Mouse (Mus musculus): ENCODE data around the gene Prr22. TPM values are rescaled to one million over a fixed set of nuclear protein-coding genes. Genes with fewer than 3 reads are reported as not detected.

Gene Prr22
- total RNA-seq (2022), result 1 to 10 TPM in 3 of 4 experiments, under 1 TPM in 1; 0.68 to 1.8 (median 1.6) TPM

- no peak for DNase-seq (ENCODE audit: low spot score in 2 of 2)
Observed at GRCm38 (mm10) chr17:56769950-56770349, at the start of gene Prr22. Gene Prr22 (plus strand): TSS chr17:56770250.

GRCm38 (mm10) chr17:56722441-56722840, 47.6 kb upstream of the Prr22 start:
- DNase-seq (ENCODE audit: low spot score in 2 of 2), result no peak

- no peak for DNase-seq (ENCODE audit: low spot score in 2 of 2)
Observed at GRCm38 (mm10) chr17:56723419-56724161, 46.5 kb upstream of the Prr22 start.

GRCm38 (mm10) chr17:56727029-56727649, 42.9 kb upstream of the Prr22 start:
- no peak for DNase-seq (ENCODE audit: low spot score in 2 of 2)

GRCm38 (mm10) chr17:56727659-56728058, 42.4 kb upstream of the Prr22 start:
- no peak for DNase-seq (ENCODE audit: low spot score in 2 of 2)

GRCm38 (mm10) chr17:56728117-56728516, 41.9 kb upstream of the Prr22 start:
- no peak for DNase-seq (ENCODE audit: low spot score in 2 of 2)

- no peak for DNase-seq (ENCODE audit: low spot score in 2 of 2)
Observed at GRCm38 (mm10) chr17:56729151-56729550, 40.9 kb upstream of the Prr22 start.

GRCm38 (mm10) chr17:56729656-56730055, 40.4 kb upstream of the Prr22 start:
- DNase-seq (ENCODE audit: low spot score in 2 of 2), result no peak

GRCm38 (mm10) chr17:56736534-56736933, 33.5 kb upstream of the Prr22 start:
- DNase-seq (ENCODE audit: low spot score in 2 of 2), result no peak

GRCm38 (mm10) chr17:56738221-56738620, 31.8 kb upstream of the Prr22 start:
- no peak for DNase-seq (ENCODE audit: low spot score in 2 of 2)

GRCm38 (mm10) chr17:56740118-56740787, 29.8 kb upstream of the Prr22 start:
- no peak for DNase-seq (ENCODE audit: low spot score in 2 of 2)

- no peak for DNase-seq (ENCODE audit: low spot score in 2 of 2)
Observed at GRCm38 (mm10) chr17:56740788-56741160, 29.3 kb upstream of the Prr22 start.

GRCm38 (mm10) chr17:56744173-56744572, 25.9 kb upstream of the Prr22 start:
- no peak for DNase-seq (ENCODE audit: low spot score in 2 of 2)

GRCm38 (mm10) chr17:56751404-56752072, 18.5 kb upstream of the Prr22 start:
- no peak for DNase-seq (ENCODE audit: low spot score in 2 of 2)

GRCm38 (mm10) chr17:56753452-56753851, 16.6 kb upstream of the Prr22 start:
- DNase-seq (ENCODE audit: low spot score in 2 of 2), result no peak

- DNase-seq (ENCODE audit: low spot score in 2 of 2), result no peak
Observed at GRCm38 (mm10) chr17:56754271-56755185, 15.5 kb upstream of the Prr22 start.

GRCm38 (mm10) chr17:56756703-56757399, 13.2 kb upstream of the Prr22 start:
- no peak for DNase-seq (ENCODE audit: low spot score in 2 of 2)

GRCm38 (mm10) chr17:56757416-56758123, 12.5 kb upstream of the Prr22 start, which contains the start of gene Nrtn:
Gene Nrtn (minus strand): TSS chr17:56757530.
- peak; percentile 39 to 44 for DNase-seq (ENCODE audit: low spot score in 2 of 2)

- peak; percentile 45 to 52 for DNase-seq (ENCODE audit: low spot score in 2 of 2)
Observed at GRCm38 (mm10) chr17:56758132-56758531, 11.9 kb upstream of the Prr22 start.

Measured in layer of hippocampus, adult 8-10 months (tissue).